ENCODE assay signal across 9 mouse cellular contexts in genomic region chr9:65020128-65020527, GRCm38 (mm10). TPM values are rescaled to one million over a fixed set of nuclear protein-coding genes. Genes with fewer than 3 reads are reported as not detected.
DNase-seq lines count a peak whose midpoint lies in the region; ATAC-seq and TF ChIP-seq lines count a peak whose summit lies in the region.
"Had no signal": no experiment of that assay in that cellular context is flagged by ENCODE, and none has a peak within 500 bp of the region (broad histone marks: within the 10 kb centered on the region; RNA-seq: fewer than 3 reads in every experiment).

No protein-coding gene starts in this region.

- no peak for ATAC-seq in kidney, embryonic 15.5 days (replicated peaks; ENCODE audit: low FRiP score)
- ATAC-seq in intestine, embryonic 16.5 days = no peak
- ATAC-seq in midbrain, postnatal 0 days (ENCODE audit: low FRiP score) = no peak
- no peak for ATAC-seq in activated CD4-positive, CD25-positive, alpha-beta regulatory T cell, adult 4 months

- 67% methylated on average over 4 of the region's 4 CpGs for WGBS in kidney, embryonic 15.5 days
- WGBS in forebrain, embryonic 10.5 days = 81% methylated on average over 4 of the region's 4 CpGs
- WGBS in intestine, embryonic 16.5 days = 64% methylated on average over 4 of the region's 4 CpGs
- WGBS in midbrain, postnatal 0 days = 65% methylated on average over 4 of the region's 4 CpGs

- H3K27me3 ChIP-seq in kidney, embryonic 15.5 days = no peaks in the 10 kb centered on the region
- peaks cover 18% of the 10 kb centered on the region for H3K27me3 ChIP-seq in forebrain, embryonic 10.5 days (ENCODE audit: poor library complexity, severe bottlenecking)
- no peaks in the 10 kb centered on the region for H3K27me3 ChIP-seq in intestine, embryonic 16.5 days (replicated peaks; ENCODE audit: control insufficient read depth, insufficient read depth, low read length)
- H3K27me3 ChIP-seq in midbrain, postnatal 0 days (ENCODE audit: insufficient read depth, low read length) = no peaks in the 10 kb centered on the region

- H3K9ac ChIP-seq in kidney, embryonic 15.5 days = peak overlapping the region; percentile 88; the same call in 1 of the 2 replicates
- H3K9ac ChIP-seq in intestine, embryonic 16.5 days (ENCODE audit: low read depth, low read length) = no peak overlapping the region
- H3K9ac ChIP-seq in midbrain, postnatal 0 days (replicated peaks; ENCODE audit: low read length, poor library complexity, severe bottlenecking) = peak overlapping the region; percentile 74; the same call in 1 of the 2 replicates

- peak overlapping the region; percentile 88 for H3K4me2 ChIP-seq in kidney, embryonic 15.5 days
- peak overlapping the region; percentile 4; the same call in 1 of the 2 replicates for H3K4me2 ChIP-seq in intestine, embryonic 16.5 days (ENCODE audit: low read depth, low read length)
- H3K4me2 ChIP-seq in midbrain, postnatal 0 days (ENCODE audit: low read depth, low read length, poor library complexity, severe bottlenecking) = peak overlapping the region; percentile 76

- H3K36me3 ChIP-seq in kidney, embryonic 15.5 days = no peaks in the 10 kb centered on the region
- peaks cover 5% of the 10 kb centered on the region for H3K36me3 ChIP-seq in forebrain, embryonic 10.5 days (replicated peaks)
- H3K36me3 ChIP-seq in intestine, embryonic 16.5 days (ENCODE audit: control insufficient read depth, insufficient read depth, low read length) = no peaks in the 10 kb centered on the region
- no peaks in the 10 kb centered on the region for H3K36me3 ChIP-seq in midbrain, postnatal 0 days (ENCODE audit: insufficient read depth, low read length)

- peaks cover 50% of the 10 kb centered on the region for H3K4me1 ChIP-seq in kidney, embryonic 15.5 days
- peaks cover 59% of the 10 kb centered on the region for H3K4me1 ChIP-seq in forebrain, embryonic 10.5 days
- peaks cover 33% of the 10 kb centered on the region for H3K4me1 ChIP-seq in intestine, embryonic 16.5 days (ENCODE audit: control insufficient read depth, insufficient read depth, low read length)
- peaks cover 36% of the 10 kb centered on the region for H3K4me1 ChIP-seq in midbrain, postnatal 0 days (ENCODE audit: insufficient read depth, low read length)

- intact Hi-C loops in left cerebral cortex, postnatal 10 days (cut with DNase I) = no loop called here

- no peak for TF ChIP-seq CTCF in midbrain, postnatal 0 days (IDR thresholded peaks at IDR 0.05)

- H3K4me3 ChIP-seq in kidney, embryonic 15.5 days (replicated peaks) = peak overlapping the region; percentile 93; the same call in 1 of the 2 replicates
- peak overlapping the region; percentile 74 for H3K4me3 ChIP-seq in forebrain, embryonic 10.5 days
- H3K4me3 ChIP-seq in intestine, embryonic 16.5 days (ENCODE audit: low read length) = no peak overlapping the region
- H3K4me3 ChIP-seq in midbrain, postnatal 0 days (ENCODE audit: low read depth, low read length) = peak overlapping the region; percentile 69

- no peak for DNase-seq in kidney, adult 11 months
- DNase-seq in forebrain, embryonic 10.5 days (ENCODE audit: extremely low spot score, low spot score) = no peak
- DNase-seq in midbrain, postnatal 0 days (ENCODE audit: low spot score) = no peak
- no peak for DNase-seq in adrenal gland, postnatal 4 days (ENCODE audit: low spot score in 2 of 2)
- DNase-seq in left cerebral cortex, postnatal 10 days (ENCODE audit: extremely low spot score in 1 of 2, low spot score in 2 of 2) = no peak

- H3K27ac ChIP-seq in kidney, embryonic 15.5 days = no peak overlapping the region
- no peak overlapping the region for H3K27ac ChIP-seq in forebrain, embryonic 10.5 days
- no peak overlapping the region for H3K27ac ChIP-seq in intestine, embryonic 16.5 days (ENCODE audit: low read length)
- H3K27ac ChIP-seq in midbrain, postnatal 0 days (ENCODE audit: low read depth, low read length) = no peak overlapping the region
- H3K27ac ChIP-seq: macrophage had no signal

- no peaks in the 10 kb centered on the region for H3K9me3 ChIP-seq in kidney, embryonic 15.5 days (replicated peaks)
- H3K9me3 ChIP-seq in forebrain, embryonic 10.5 days = no peaks in the 10 kb centered on the region
- H3K9me3 ChIP-seq in intestine, embryonic 16.5 days (ENCODE audit: control insufficient read depth, low read length) = no peaks in the 10 kb centered on the region
- H3K9me3 ChIP-seq in midbrain, postnatal 0 days (ENCODE audit: low read length) = no peaks in the 10 kb centered on the region

RNA-seq across cellular contexts. Expression of gene Hacd3, which starts 1.4 kb away (rescaled TPM):
- polyA plus RNA-seq in kidney, embryonic 15.5 days (2015; fragmentation: Nextera tagmentation; extraction: Ambion mirVana) = 85.2 and 88.5 TPM in 2 replicates
- 105 and 112 TPM in 2 replicates for polyA plus RNA-seq in forebrain, embryonic 10.5 days (2016; fragmentation: Nextera tagmentation; extraction: Ambion mirVana)
- 77.8 and 86.8 TPM in 2 replicates for polyA plus RNA-seq in intestine, embryonic 16.5 days (2015; fragmentation: Nextera tagmentation; extraction: Ambion mirVana)
- total RNA-seq in midbrain, postnatal 0 days (2014; rRNA removed) = 204 and 210 TPM in 2 replicates
- 186 and 197 TPM in 2 replicates for polyA plus RNA-seq in midbrain, postnatal 0 days (2015; fragmentation: Nextera tagmentation; extraction: Ambion mirVana)
- 100 to 1,000 TPM; 201 to 209 TPM for total RNA-seq in adrenal gland, postnatal 4 days (2021)
- 100 to 1,000 TPM; 104 to 106 TPM for polyA plus RNA-seq in activated CD4-positive, CD25-positive, alpha-beta regulatory T cell, adult 4 months (2017; shearing (Covaris generic))
- 100 to 1,000 TPM; 158 to 170 TPM for total RNA-seq in left cerebral cortex, postnatal 10 days (2021)

RNA-seq across cellular contexts. Expression of gene Dpp8, which starts 12.1 kb away (rescaled TPM):
- 35.2 and 37.3 TPM in 2 replicates for polyA plus RNA-seq in kidney, embryonic 15.5 days (2015; fragmentation: Nextera tagmentation; extraction: Ambion mirVana)
- 39.1 and 46.7 TPM in 2 replicates for polyA plus RNA-seq in forebrain, embryonic 10.5 days (2016; fragmentation: Nextera tagmentation; extraction: Ambion mirVana)
- 26.9 and 29.1 TPM in 2 replicates for polyA plus RNA-seq in intestine, embryonic 16.5 days (2015; fragmentation: Nextera tagmentation; extraction: Ambion mirVana)
- total RNA-seq in midbrain, postnatal 0 days (2014; rRNA removed) = 86.9 and 105 TPM in 2 replicates
- polyA plus RNA-seq in midbrain, postnatal 0 days (2015; fragmentation: Nextera tagmentation; extraction: Ambion mirVana) = 26.2 and 28.1 TPM in 2 replicates
- 10 to 100 TPM; 94.2 to 94.8 TPM for total RNA-seq in adrenal gland, postnatal 4 days (2021)
- 10 to 100 TPM; 23.4 to 29.2 TPM for polyA plus RNA-seq in activated CD4-positive, CD25-positive, alpha-beta regulatory T cell, adult 4 months (2017; shearing (Covaris generic))
- 100 to 1,000 TPM; 128 to 131 TPM for total RNA-seq in left cerebral cortex, postnatal 10 days (2021)

RNA-seq across cellular contexts. Expression of gene Ints14, which starts 59.4 kb away (rescaled TPM):
- polyA plus RNA-seq in kidney, embryonic 15.5 days (2015; fragmentation: Nextera tagmentation; extraction: Ambion mirVana) = 57.7 and 59.7 TPM in 2 replicates
- 74.2 and 77.6 TPM in 2 replicates for polyA plus RNA-seq in forebrain, embryonic 10.5 days (2016; fragmentation: Nextera tagmentation; extraction: Ambion mirVana)
- 45.1 and 49.2 TPM in 2 replicates for polyA plus RNA-seq in intestine, embryonic 16.5 days (2015; fragmentation: Nextera tagmentation; extraction: Ambion mirVana)
- total RNA-seq in midbrain, postnatal 0 days (2014; rRNA removed) = 29.5 and 29.7 TPM in 2 replicates
- polyA plus RNA-seq in midbrain, postnatal 0 days (2015; fragmentation: Nextera tagmentation; extraction: Ambion mirVana) = 28.4 and 30.1 TPM in 2 replicates
- 10 to 100 TPM; 36.8 to 37.0 TPM for total RNA-seq in adrenal gland, postnatal 4 days (2021)
- polyA plus RNA-seq in activated CD4-positive, CD25-positive, alpha-beta regulatory T cell, adult 4 months (2017; shearing (Covaris generic)) = 10 to 100 TPM; 33.5 to 43.9 TPM
- 10 to 100 TPM; 19.7 to 22.0 TPM for total RNA-seq in left cerebral cortex, postnatal 10 days (2021)

Comparison
In these comparisons a context has a peak if more than half of its experiments do, and no peak if none do; other contexts are left out.
1. H3K4me2 ChIP-seq: peak in every context shown above with its lines; median percentile 88 in kidney, embryonic 15.5 days; 76 in midbrain, postnatal 0 days; 4 in intestine, embryonic 16.5 days.